Mouse (Mus musculus) liver, adult 2 months (tissue): ENCODE data around the gene Vmn1r95.
"Not testable (repeated sequence)": the region's sequence is repeated elsewhere in the genome, so short reads cannot be mapped to it uniquely, and the experiment has no call there.

Experiments
- CTCF ChIP-seq: fragments of 200-500 bp; IDR thresholded peaks from 2 replicates; pipeline ENCODE4 v1.5.1; 2011; ENCODE audit warnings: low read depth, low read length, control low read depth
- POLR2A ChIP-seq: fragments of 200-500 bp; IDR thresholded peaks from 2 replicates; pipeline ENCODE4 v1.6.1; 2011; ENCODE audit warnings: low read length, control low read depth; ENCODE audit not compliant: insufficient read depth; ENCODE audit errors: extremely low read depth

GRCm38 (mm10) chr7:20193410-20193809 is at the start of gene Vmn1r95:
- not testable (repeated sequence) for TF ChIP-seq CTCF, POLR2A
